ENCODE assay signal across 7 mouse cellular contexts in genomic region chr14:114948341-114949155, GRCm38 (mm10).
DNase-seq lines count a peak whose midpoint lies in the region; ATAC-seq and TF ChIP-seq lines count a peak whose summit lies in the region.

No protein-coding gene starts in this region.

- no peak for TF ChIP-seq POLR2A in MEL (IDR thresholded peaks at IDR 0.05; ENCODE audit: control insufficient read depth in 1 of 2, insufficient read depth in 1 of 2, low read depth in 1 of 2, low read length in 2 of 2, poor library complexity in 1 of 2)
- TF ChIP-seq POLR2A in bone marrow macrophage, adult 2 months (IDR thresholded peaks at IDR 0.05; ENCODE audit: borderline replicate concordance, low read depth, low read length): no peak
- TF ChIP-seq POLR2A in limb, embryonic 14.5 days (IDR thresholded peaks at IDR 0.05; ENCODE audit: borderline replicate concordance, extremely low read depth, insufficient read depth, insufficient read length): no peak

- no peaks in the 10 kb centered on the region for H3K79me2 ChIP-seq in MEL (ENCODE audit: control insufficient read depth, insufficient read depth, low read length, poor library complexity)

- peak overlapping the region; percentile 61 for H3K4me2 ChIP-seq in heart, embryonic 14.5 days (ENCODE audit: low read length)
- H3K4me2 ChIP-seq in limb, embryonic 14.5 days (replicated peaks; ENCODE audit: low read depth, low read length, severe bottlenecking): no peak overlapping the region; the same call in 1 of the 2 replicates
- peak overlapping the region; percentile 46 for H3K4me2 ChIP-seq in midbrain, embryonic 16.5 days (ENCODE audit: low read length)

- TF ChIP-seq CTCF in MEL (IDR thresholded peaks at IDR 0.05 in 2 of 3, conservative IDR thresholded peaks at IDR 0.05 in 1 of 3; ENCODE audit: control insufficient read depth in 1 of 3, insufficient read depth in 1 of 3, low read depth in 2 of 3, low read length in 3 of 3, poor library complexity in 1 of 3, severe bottlenecking in 1 of 3): no peak
- TF ChIP-seq CTCF in bone marrow macrophage, adult 2 months (IDR thresholded peaks at IDR 0.05; ENCODE audit: low read depth, low read length): no peak

- no peak for ATAC-seq in heart, embryonic 14.5 days (ENCODE audit: insufficient number of reproducible peaks, insufficient read depth, low FRiP score, low read depth)
- 0 out of 2 replicates have a peak, but pooled peaks have one; percentile 29 for ATAC-seq in limb, embryonic 14.5 days (ENCODE audit: low FRiP score, low read depth)
- ATAC-seq in midbrain, embryonic 16.5 days: peak; percentile 48; the same call in 1 of the 2 replicates

- TF ChIP-seq RAD21 in MEL (IDR thresholded peaks at IDR 0.05; ENCODE audit: low read depth, low read length): no peak

- H3K9ac ChIP-seq in MEL (ENCODE audit: control insufficient read depth, low read depth, low read length, poor library complexity, severe bottlenecking): peak overlapping the region; percentile 32
- peak overlapping the region; percentile 61 for H3K9ac ChIP-seq in heart, embryonic 14.5 days (ENCODE audit: low read length)
- H3K9ac ChIP-seq in limb, embryonic 14.5 days (ENCODE audit: low read depth, low read length, severe bottlenecking): no peak overlapping the region
- H3K9ac ChIP-seq in midbrain, embryonic 16.5 days (ENCODE audit: low read depth, low read length): no peak overlapping the region

- H3K36me3 ChIP-seq in MEL (ENCODE audit: control insufficient read depth in 1 of 2, insufficient read depth in 2 of 2, low read length in 2 of 2): peaks cover 0 to 32% of the 10 kb centered on the region in 2 experiments; a peak in 2 of 4 replicates
- no peaks in the 10 kb centered on the region for H3K36me3 ChIP-seq in heart, embryonic 14.5 days (ENCODE audit: control insufficient read depth, insufficient read depth, low read length)
- H3K36me3 ChIP-seq in limb, embryonic 14.5 days (ENCODE audit: control insufficient read depth, insufficient read depth, low read length): no peaks in the 10 kb centered on the region
- no peaks in the 10 kb centered on the region for H3K36me3 ChIP-seq in midbrain, embryonic 16.5 days (ENCODE audit: control insufficient read depth, insufficient read depth, low read length)

- WGBS in heart, embryonic 14.5 days: 38% methylated on average over 21 of the region's 21 CpGs
- 55% methylated on average over 21 of the region's 21 CpGs for WGBS in limb, embryonic 14.5 days
- 32% methylated on average over 21 of the region's 21 CpGs for WGBS in midbrain, embryonic 16.5 days

- TF ChIP-seq EP300 in MEL (IDR thresholded peaks at IDR 0.05; ENCODE audit: low read depth in 1 of 2, low read length in 2 of 2): no peak

- DNase-seq in MEL (ENCODE audit: low read depth, low spot score): peak; percentile 87
- DNase-seq in limb, embryonic 14.5 days (ENCODE audit: low spot score): peak; percentile 33
- peak; percentile 34 for DNase-seq in yolk sac, embryonic 10.5 days (ENCODE audit: low spot score)
- no peak for DNase-seq in cerebellum, adult 18-20 months

- no peaks in the 10 kb centered on the region for H3K27me3 ChIP-seq in MEL (ENCODE audit: control insufficient read depth in 1 of 2, insufficient read depth in 2 of 2, low read length in 2 of 2)
- H3K27me3 ChIP-seq in heart, embryonic 14.5 days (ENCODE audit: control insufficient read depth, insufficient read depth, low read length): no peaks in the 10 kb centered on the region
- H3K27me3 ChIP-seq in limb, embryonic 14.5 days (ENCODE audit: control insufficient read depth, insufficient read depth, low read length): no peaks in the 10 kb centered on the region
- no peaks in the 10 kb centered on the region for H3K27me3 ChIP-seq in midbrain, embryonic 16.5 days (ENCODE audit: control insufficient read depth, insufficient read depth, low read depth, low read length)

- H3K4me3 ChIP-seq in MEL (ENCODE audit: control insufficient read depth in 1 of 2, insufficient read depth in 1 of 2, low read depth in 2 of 2, low read length in 2 of 2): peak overlapping the region; percentile 18 to 52
- H3K4me3 ChIP-seq in bone marrow macrophage, adult 2 months (ENCODE audit: insufficient read depth, low read length): peak overlapping the region; percentile 45
- peak overlapping the region; percentile 16 to 29 for H3K4me3 ChIP-seq in heart, embryonic 14.5 days (ENCODE audit: control insufficient read depth in 1 of 2, insufficient read depth in 1 of 2, low read depth in 1 of 2, low read length in 2 of 2)
- H3K4me3 ChIP-seq in limb, embryonic 14.5 days (replicated peaks; ENCODE audit: low read length): 0 out of 2 replicates have a peak overlapping the region, but pooled peaks have one; percentile 8
- H3K4me3 ChIP-seq in midbrain, embryonic 16.5 days (ENCODE audit: low read depth, low read length): peak overlapping the region; percentile 21

- H3K27ac ChIP-seq in MEL (ENCODE audit: control insufficient read depth, low read depth, low read length): peak overlapping the region; percentile 7; the same call in 1 of the 2 replicates
- peak overlapping the region; percentile 90 for H3K27ac ChIP-seq in bone marrow macrophage, adult 2 months (ENCODE audit: insufficient read depth, low read depth, low read length)
- H3K27ac ChIP-seq in heart, embryonic 14.5 days (replicated peaks in 1 of 2; ENCODE audit: control insufficient read depth in 1 of 2, insufficient read depth in 1 of 2, low read depth in 2 of 2, low read length in 2 of 2): peak overlapping the region; percentile 79 to 82
- peak overlapping the region; percentile 68 for H3K27ac ChIP-seq in limb, embryonic 14.5 days (replicated peaks; ENCODE audit: low read depth, low read length)
- H3K27ac ChIP-seq in midbrain, embryonic 16.5 days (ENCODE audit: low read length): no peak overlapping the region

- peaks cover 27 to 37% of the 10 kb centered on the region in 2 experiments for H3K4me1 ChIP-seq in MEL (ENCODE audit: control insufficient read depth in 1 of 2, insufficient read depth in 2 of 2, low read length in 2 of 2)
- H3K4me1 ChIP-seq in bone marrow macrophage, adult 2 months (ENCODE audit: control insufficient read depth, insufficient read depth, low read length): peaks cover 26% of the 10 kb centered on the region
- peaks cover 0 to 8% of the 10 kb centered on the region in 2 experiments; a peak in 2 of 4 replicates for H3K4me1 ChIP-seq in heart, embryonic 14.5 days (ENCODE audit: control insufficient read depth in 2 of 2, insufficient read depth in 2 of 2, low read length in 2 of 2)
- H3K4me1 ChIP-seq in limb, embryonic 14.5 days (ENCODE audit: control insufficient read depth, insufficient read depth, low read length): peaks cover 19% of the 10 kb centered on the region
- H3K4me1 ChIP-seq in midbrain, embryonic 16.5 days (ENCODE audit: control insufficient read depth, insufficient read depth, low read length): peaks cover 9% of the 10 kb centered on the region; the same call in 1 of the 2 replicates

- H3K9me3 ChIP-seq in MEL (replicated peaks; ENCODE audit: insufficient read depth, low read length): no peaks in the 10 kb centered on the region
- H3K9me3 ChIP-seq in heart, embryonic 14.5 days (ENCODE audit: control insufficient read depth, low read length): no peaks in the 10 kb centered on the region
- H3K9me3 ChIP-seq in limb, embryonic 14.5 days (ENCODE audit: control insufficient read depth, low read length): no peaks in the 10 kb centered on the region
- H3K9me3 ChIP-seq in midbrain, embryonic 16.5 days (replicated peaks; ENCODE audit: control insufficient read depth, low read length, poor library complexity, severe bottlenecking): no peaks in the 10 kb centered on the region

TF ChIP-seq in MEL, 35 proteins besides CTCF, POLR2A, EP300 and RAD21:
- no peak for TF ChIP-seq KAT2A (conservative IDR thresholded peaks at IDR 0.05; ENCODE audit: low read depth, low read length)
- TF ChIP-seq SIN3A (IDR thresholded peaks at IDR 0.05; ENCODE audit: low read length): no peak
- no peak for TF ChIP-seq POLR2AphosphoS2 (IDR thresholded peaks at IDR 0.05; ENCODE audit: low read length)
- no peak for TF ChIP-seq ZC3H11A (IDR thresholded peaks at IDR 0.05; ENCODE audit: low read depth, low read length)
- no peak for TF ChIP-seq TCF12 (IDR thresholded peaks at IDR 0.05; ENCODE audit: low read depth, low read length)
- no peak for TF ChIP-seq POLR2AphosphoS5 (IDR thresholded peaks at IDR 0.05; ENCODE audit: borderline replicate concordance, low read depth, low read length)
- TF ChIP-seq ZMIZ1 (IDR thresholded peaks at IDR 0.05; ENCODE audit: low read depth, low read length): no peak
- no peak for TF ChIP-seq MAZ (IDR thresholded peaks at IDR 0.05; ENCODE audit: low read depth, low read length)
- TF ChIP-seq ETS1 (IDR thresholded peaks at IDR 0.05; ENCODE audit: low read depth, low read length): no peak
- TF ChIP-seq NELFE (IDR thresholded peaks at IDR 0.05; ENCODE audit: low read depth, low read length): no peak
- no peak for TF ChIP-seq CHD2 (IDR thresholded peaks at IDR 0.05; ENCODE audit: low read length)
- no peak for TF ChIP-seq JUND (IDR thresholded peaks at IDR 0.05; ENCODE audit: low read depth, low read length)
- no peak for TF ChIP-seq MYB (IDR thresholded peaks at IDR 0.05; ENCODE audit: low read depth, low read length)
- no peak for TF ChIP-seq RCOR1 (IDR thresholded peaks at IDR 0.05; ENCODE audit: low read depth, low read length)

Comparison
In these comparisons a context has a peak if more than half of its experiments do, and no peak if none do; other contexts are left out.
1. DNase-seq: peak in MEL (single experiment), limb, embryonic 14.5 days (single experiment) and yolk sac, embryonic 10.5 days (single experiment); none in cerebellum, adult 18-20 months (0 of 2).
2. H3K9ac ChIP-seq: peak in MEL (single experiment) and heart, embryonic 14.5 days (single experiment); none in limb, embryonic 14.5 days (single experiment) and midbrain, embryonic 16.5 days (single experiment).
3. Peak in every context shown above with its lines, with median percentiles within 50 percentile points of each other: H3K4me3 ChIP-seq.